Mouse (Mus musculus) spleen, adult 18-20 months (tissue): ENCODE measurements around the gene Slc35c1.

Experiments
- DNase-seq, 2 experiments: peaks; one replicate each; pipeline ENCODE4 v3.0.0; 2022; ENCODE audit warnings: mixed read lengths in 2 of 2

Slc35c1 gene

GRCm38 (mm10) chr2:92474920-92475319, 14.6 kb upstream of the Slc35c1 start:
- DNase-seq = no peak

- no peak for DNase-seq
These were observed 11.7 kb upstream of the Slc35c1 start for GRCm38 (mm10) chr2:92471886-92472670.

- peak in 1 of 2 experiments; percentile 34 for DNase-seq
These were observed 4.4 kb upstream of the Slc35c1 start for GRCm38 (mm10) chr2:92464690-92465089.

GRCm38 (mm10) chr2:92461215-92461614, 877 bp upstream of the Slc35c1 start:
- DNase-seq = no peak

- peak; percentile 78 to 80 for DNase-seq
These were observed 1.0 kb downstream of the Slc35c1 start for GRCm38 (mm10) chr2:92459141-92459920.

- DNase-seq = no peak
These were observed 1.9 kb downstream of the Slc35c1 start for GRCm38 (mm10) chr2:92458481-92458880.

GRCm38 (mm10) chr2:92456970-92457530, 3.3 kb downstream of the Slc35c1 start:
- DNase-seq = peak in 1 of 2 experiments; percentile 17

- no peak for DNase-seq
These were observed 4.6 kb downstream of the Slc35c1 start for GRCm38 (mm10) chr2:92455704-92456103.

GRCm38 (mm10) chr2:92454166-92454565, 6.2 kb downstream of the Slc35c1 start:
- DNase-seq = no peak

GRCm38 (mm10) chr2:92451126-92451525, 9.2 kb downstream of the Slc35c1 start:
- DNase-seq = no peak

GRCm38 (mm10) chr2:92447121-92447740, 13.1 kb downstream of the Slc35c1 start:
- no peak for DNase-seq

- DNase-seq = no peak
These were observed 13.7 kb downstream of the Slc35c1 start for GRCm38 (mm10) chr2:92446656-92447055.

- no peak for DNase-seq
These were observed 14.4 kb downstream of the Slc35c1 start for GRCm38 (mm10) chr2:92445890-92446289.

GRCm38 (mm10) chr2:92444376-92444775, 16.0 kb downstream of the Slc35c1 start:
- DNase-seq = no peak

GRCm38 (mm10) chr2:92443313-92443712, 17.0 kb downstream of the Slc35c1 start:
- no peak for DNase-seq

- no peak for DNase-seq
These were observed 17.8 kb downstream of the Slc35c1 start for GRCm38 (mm10) chr2:92442419-92443001.

- no peak for DNase-seq
These were observed 19.9 kb downstream of the Slc35c1 start for GRCm38 (mm10) chr2:92440432-92440831.

- no peak for DNase-seq
These were observed 21.8 kb downstream of the Slc35c1 start for GRCm38 (mm10) chr2:92438567-92438966.

- DNase-seq = peak in 1 of 2 experiments; percentile 60
These were observed 22.5 kb downstream of the Slc35c1 start for GRCm38 (mm10) chr2:92437875-92438274.

GRCm38 (mm10) chr2:92437366-92437765, 23.0 kb downstream of the Slc35c1 start:
- no peak for DNase-seq

- DNase-seq = no peak
These were observed 25.3 kb downstream of the Slc35c1 start for GRCm38 (mm10) chr2:92435023-92435422.

- no peak for DNase-seq
These were observed 26.0 kb downstream of the Slc35c1 start for GRCm38 (mm10) chr2:92434375-92434745.
